Comparison of ENCODE assay signal across 9 mouse cellular contexts in the genomic region with DNA sequence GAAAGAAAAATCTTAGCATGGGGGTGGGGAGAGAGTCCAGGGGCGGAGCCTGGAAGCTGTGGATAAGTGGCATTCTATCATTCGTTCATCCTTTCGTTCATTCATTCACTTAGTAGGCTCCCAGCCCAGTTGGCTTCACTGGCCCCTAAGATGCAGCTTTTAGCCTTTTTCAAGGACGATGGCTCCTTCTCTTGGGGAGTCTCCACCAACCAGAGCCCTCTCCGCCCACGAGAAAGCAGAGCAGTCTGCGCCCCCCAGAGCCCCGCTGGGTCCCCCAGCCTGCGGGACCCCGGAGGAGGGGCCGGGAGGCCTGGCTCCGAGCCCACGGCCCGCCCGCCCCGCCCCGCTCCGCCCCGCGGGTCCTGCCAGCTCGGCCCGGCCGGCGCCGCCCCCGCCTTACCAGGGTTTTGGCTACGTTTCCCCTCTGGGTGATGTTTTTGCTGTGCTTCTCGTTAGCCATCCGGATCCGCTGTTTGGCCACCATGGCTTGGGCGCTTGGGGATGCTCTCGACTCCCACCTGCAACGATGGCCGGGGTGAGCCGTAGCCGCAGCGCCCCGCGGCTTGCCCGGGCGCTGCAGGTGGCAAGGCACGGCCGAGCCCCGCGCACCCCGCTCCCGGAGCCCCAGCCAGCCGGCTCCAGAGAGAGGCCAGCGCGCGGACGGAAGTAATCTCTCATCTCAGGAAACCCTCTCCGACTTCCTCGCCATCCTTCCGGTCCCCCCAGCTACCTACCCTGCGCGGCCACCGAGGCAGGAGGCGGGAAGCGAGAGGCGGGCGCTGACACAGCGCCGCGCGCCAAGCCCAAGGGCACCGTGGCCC. TPM values are rescaled to one million over a fixed set of nuclear protein-coding genes. Genes with fewer than 3 reads are reported as not detected.
DNase-seq lines count a peak whose midpoint lies in the region; ATAC-seq and TF ChIP-seq lines count a peak whose summit lies in the region.
"Had no signal": no experiment of that assay in that cellular context is flagged by ENCODE, and none has a peak within 500 bp of the region (broad histone marks: within the 10 kb centered on the region; RNA-seq: fewer than 3 reads in every experiment).

No protein-coding gene starts in this region.

- H3K9me3 ChIP-seq in forebrain, embryonic 11.5 days (ENCODE audit: control insufficient read depth, low read length), result no peaks in the 10 kb centered on the region
- H3K9me3 ChIP-seq in heart, embryonic 14.5 days (ENCODE audit: control insufficient read depth, low read length), result no peaks in the 10 kb centered on the region
- no peaks in the 10 kb centered on the region for H3K9me3 ChIP-seq in kidney, postnatal 0 days (replicated peaks; ENCODE audit: low read length)
- no peaks in the 10 kb centered on the region for H3K9me3 ChIP-seq in midbrain, postnatal 0 days (ENCODE audit: low read length)

- H3K36me3 ChIP-seq in forebrain, embryonic 11.5 days (ENCODE audit: control insufficient read depth, insufficient read depth, low read length), result no peaks in the 10 kb centered on the region
- no peaks in the 10 kb centered on the region for H3K36me3 ChIP-seq in heart, embryonic 14.5 days (ENCODE audit: control insufficient read depth, insufficient read depth, low read length)
- H3K36me3 ChIP-seq in kidney, postnatal 0 days (ENCODE audit: insufficient read depth, low read length), result no peaks in the 10 kb centered on the region
- H3K36me3 ChIP-seq in liver, adult 2 months (ENCODE audit: control insufficient read depth, insufficient read depth, low read length), result no peaks in the 10 kb centered on the region
- no peaks in the 10 kb centered on the region for H3K36me3 ChIP-seq in midbrain, postnatal 0 days (ENCODE audit: insufficient read depth, low read length)
- H3K36me3 ChIP-seq: G1E had no signal

- H3K27me3 ChIP-seq in forebrain, embryonic 11.5 days (ENCODE audit: control insufficient read depth, insufficient read depth, low read length), result peaks cover 3% of the 10 kb centered on the region; the same call in 1 of the 2 replicates
- H3K27me3 ChIP-seq in heart, embryonic 14.5 days (ENCODE audit: control insufficient read depth, insufficient read depth, low read length), result no peaks in the 10 kb centered on the region
- H3K27me3 ChIP-seq in kidney, postnatal 0 days (ENCODE audit: insufficient read depth, low read length), result no peaks in the 10 kb centered on the region
- H3K27me3 ChIP-seq in liver, adult 2 months (ENCODE audit: control insufficient read depth, insufficient read depth, low read length), result no peaks in the 10 kb centered on the region
- no peaks in the 10 kb centered on the region for H3K27me3 ChIP-seq in midbrain, postnatal 0 days (ENCODE audit: insufficient read depth, low read length)

- H3K4me3 ChIP-seq in forebrain, embryonic 11.5 days (ENCODE audit: low read depth, low read length), result peak overlapping the region; percentile 69
- H3K4me3 ChIP-seq in heart, embryonic 14.5 days (ENCODE audit: control insufficient read depth in 1 of 2, insufficient read depth in 1 of 2, low read depth in 1 of 2, low read length in 2 of 2), result peak overlapping the region; percentile 57 to 67
- peak overlapping the region; percentile 57 for H3K4me3 ChIP-seq in kidney, postnatal 0 days (replicated peaks; ENCODE audit: low read depth, low read length)
- H3K4me3 ChIP-seq in liver, adult 2 months (ENCODE audit: insufficient read depth, low read depth, low read length), result peak overlapping the region; percentile 53
- peak overlapping the region; percentile 65 for H3K4me3 ChIP-seq in midbrain, postnatal 0 days (ENCODE audit: low read depth, low read length)

- H3K4me2 ChIP-seq in forebrain, embryonic 11.5 days (ENCODE audit: low read depth, low read length, severe bottlenecking), result peak overlapping the region; percentile 92
- H3K4me2 ChIP-seq in heart, embryonic 14.5 days (ENCODE audit: low read length), result peak overlapping the region; percentile 97
- H3K4me2 ChIP-seq in kidney, postnatal 0 days (ENCODE audit: low read length), result peak overlapping the region; percentile 95
- peak overlapping the region; percentile 83 for H3K4me2 ChIP-seq in midbrain, postnatal 0 days (ENCODE audit: low read depth, low read length, poor library complexity, severe bottlenecking)

- no peak for TF ChIP-seq CTCF in kidney, postnatal 0 days (IDR thresholded peaks at IDR 0.05; ENCODE audit: low read depth)
- no peak for TF ChIP-seq CTCF in liver, adult 2 months (IDR thresholded peaks at IDR 0.05; ENCODE audit: low read depth, low read length)
- TF ChIP-seq CTCF in midbrain, postnatal 0 days (IDR thresholded peaks at IDR 0.05), result no peak

- peak; percentile 78 for ATAC-seq in forebrain, embryonic 11.5 days (replicated peaks; ENCODE audit: low FRiP score)
- peak; percentile 65 for ATAC-seq in heart, embryonic 14.5 days (ENCODE audit: insufficient number of reproducible peaks, insufficient read depth, low FRiP score, low read depth)
- peak; percentile 72 for ATAC-seq in kidney, postnatal 0 days (replicated peaks; ENCODE audit: low FRiP score, low read depth)
- ATAC-seq in midbrain, postnatal 0 days (ENCODE audit: low FRiP score), result peak; percentile 82

- DNase-seq in B cell, adult 2 months, result peak; percentile 67 to 69
- DNase-seq in brain, adult 2 months (ENCODE audit: low read depth, low spot score), result peak; percentile 86
- peak; percentile 79 for DNase-seq in forebrain, embryonic 11.5 days (ENCODE audit: low spot score)
- peak; percentile 56 for DNase-seq in kidney, postnatal 0 days (ENCODE audit: low spot score)
- peak; percentile 26 for DNase-seq in liver, adult 2 months (ENCODE audit: extremely low read depth, low read depth, low spot score)
- DNase-seq in midbrain, postnatal 0 days (ENCODE audit: low spot score), result peak; percentile 73
- DNase-seq in spleen, postnatal 4 days (ENCODE audit: low spot score in 2 of 2), result peak; percentile 38 to 78

- under 1% methylated on average over 53 of the region's 67 CpGs for WGBS in forebrain, embryonic 11.5 days
- 2% methylated on average over 59 of the region's 67 CpGs for WGBS in heart, embryonic 14.5 days
- under 1% methylated on average over 60 of the region's 67 CpGs for WGBS in kidney, postnatal 0 days
- WGBS in liver, adult 2 months, result 2% methylated on average over 67 of the region's 67 CpGs
- 1% methylated on average over 60 of the region's 67 CpGs for WGBS in midbrain, postnatal 0 days

- H3K27ac ChIP-seq in forebrain, embryonic 11.5 days (ENCODE audit: low read depth, low read length), result peak overlapping the region; percentile 25; the same call in 1 of the 2 replicates
- peak overlapping the region; percentile 47 to 67; a peak in 3 of 4 replicates for H3K27ac ChIP-seq in heart, embryonic 14.5 days (replicated peaks in 1 of 2; ENCODE audit: control insufficient read depth in 1 of 2, insufficient read depth in 1 of 2, low read depth in 2 of 2, low read length in 2 of 2)
- peak overlapping the region; percentile 71; the same call in 1 of the 2 replicates for H3K27ac ChIP-seq in kidney, postnatal 0 days
- no peak overlapping the region for H3K27ac ChIP-seq in liver, adult 2 months (replicated peaks; ENCODE audit: insufficient read depth, low read depth, low read length)
- H3K27ac ChIP-seq in midbrain, postnatal 0 days (ENCODE audit: low read depth, low read length), result peak overlapping the region; percentile 93

- H3K79me2 ChIP-seq in liver, adult 2 months (ENCODE audit: control insufficient read depth, insufficient read depth, low read length), result no peaks in the 10 kb centered on the region

- TF ChIP-seq POLR2A in liver, adult 2 months (IDR thresholded peaks at IDR 0.05; ENCODE audit: extremely low read depth, insufficient read depth, low read length), result no peak

- peaks cover 2% of the 10 kb centered on the region; the same call in 1 of the 2 replicates for H3K4me1 ChIP-seq in forebrain, embryonic 11.5 days (replicated peaks; ENCODE audit: control insufficient read depth, insufficient read depth, low read length)
- H3K4me1 ChIP-seq in heart, embryonic 14.5 days (ENCODE audit: control insufficient read depth in 2 of 2, insufficient read depth in 2 of 2, low read length in 2 of 2), result peaks cover 14 to 16% of the 10 kb centered on the region in 2 experiments
- no peaks in the 10 kb centered on the region for H3K4me1 ChIP-seq in kidney, postnatal 0 days (replicated peaks; ENCODE audit: insufficient read depth, low read length)
- no peaks in the 10 kb centered on the region for H3K4me1 ChIP-seq in liver, adult 2 months (ENCODE audit: control insufficient read depth, insufficient read depth, low read length)
- H3K4me1 ChIP-seq in midbrain, postnatal 0 days (ENCODE audit: insufficient read depth, low read length), result peaks cover 14% of the 10 kb centered on the region; the same call in 1 of the 2 replicates

- peak overlapping the region; percentile 84 for H3K9ac ChIP-seq in forebrain, embryonic 11.5 days (ENCODE audit: low read length)
- H3K9ac ChIP-seq in heart, embryonic 14.5 days (ENCODE audit: low read length), result peak overlapping the region; percentile 78
- peak overlapping the region; percentile 72 for H3K9ac ChIP-seq in kidney, postnatal 0 days (ENCODE audit: low read depth, low read length)
- peak overlapping the region; percentile 53 for H3K9ac ChIP-seq in liver, adult 2 months (ENCODE audit: low read depth, low read length)
- peak overlapping the region; percentile 86 for H3K9ac ChIP-seq in midbrain, postnatal 0 days (replicated peaks; ENCODE audit: low read length, poor library complexity, severe bottlenecking)

RNA-seq across cellular contexts. Expression of a gene that starts 0.4 kb away (rescaled TPM):
- polyA plus RNA-seq in forebrain, embryonic 11.5 days (2014; fragmentation: Nextera tagmentation; extraction: Ambion mirVana), result 29.3 and 33.3 TPM in 2 replicates
- 9.2 and 9.5 TPM in 2 replicates for polyA plus RNA-seq in heart, embryonic 14.5 days (2014; fragmentation: Nextera tagmentation; extraction: Ambion mirVana)
- polyA plus RNA-seq in kidney, postnatal 0 days (2015; fragmentation: Nextera tagmentation; extraction: Ambion mirVana), result 13.1 and 13.7 TPM in 2 replicates
- total RNA-seq in liver, adult 2 months (2014; rRNA removed), result 0.37 TPM in 1 of 2 replicates, not detected in the other
- not detected in 2 replicates for polyA plus RNA-seq in liver, adult 2 months (2012; rRNA removed)
- total RNA-seq in midbrain, postnatal 0 days (2014; rRNA removed), result 164 and 199 TPM in 2 replicates
- polyA plus RNA-seq in midbrain, postnatal 0 days (2015; fragmentation: Nextera tagmentation; extraction: Ambion mirVana), result 271 and 292 TPM in 2 replicates
- total RNA-seq: G1E had no signal
- polyA plus RNA-seq: G1E had no signal

Comparison
In these comparisons a context has a peak if more than half of its experiments do, and no peak if none do; other contexts are left out.
1. DNase-seq: peak in every context shown above with its lines; median percentile 86 in brain, adult 2 months; 79 in forebrain, embryonic 11.5 days; 73 in midbrain, postnatal 0 days; 68 in B cell, adult 2 months; 58 in spleen, postnatal 4 days; 56 in kidney, postnatal 0 days; 26 in liver, adult 2 months.
2. RNA of a gene that starts 0.4 kb away (polyA plus RNA-seq): 271 to 292 TPM in midbrain, postnatal 0 days, 29.3 to 33.3 TPM in forebrain, embryonic 11.5 days, 13.1 to 13.7 TPM in kidney, postnatal 0 days and 9.2 to 9.5 TPM in heart, embryonic 14.5 days; not detected in liver, adult 2 months; every median in the first group is over 10 times any median in the second.
3. Peak in every context shown above with its lines, with median percentiles within 50 percentile points of each other: ATAC-seq, H3K4me2 ChIP-seq, H3K4me3 ChIP-seq and H3K9ac ChIP-seq.